Mouse (Mus musculus) E14TG2a.4 (cell line): ENCODE results near the gene Hmgn2.
"Not testable (repeated sequence)": the region's sequence is repeated elsewhere in the genome, so short reads cannot be mapped to it uniquely, and the experiment has no call there.

Experiments
- CTCF ChIP-seq: conservative IDR thresholded peaks from 2 replicates; pipeline ENCODE4 v1.5.1; 2014; ENCODE audit warnings: low read length
- NANOG ChIP-seq: IDR thresholded peaks from 2 replicates; pipeline ENCODE4 v1.6.1; 2014; ENCODE audit warnings: borderline replicate concordance, low read length, mixed read lengths

DNA sequence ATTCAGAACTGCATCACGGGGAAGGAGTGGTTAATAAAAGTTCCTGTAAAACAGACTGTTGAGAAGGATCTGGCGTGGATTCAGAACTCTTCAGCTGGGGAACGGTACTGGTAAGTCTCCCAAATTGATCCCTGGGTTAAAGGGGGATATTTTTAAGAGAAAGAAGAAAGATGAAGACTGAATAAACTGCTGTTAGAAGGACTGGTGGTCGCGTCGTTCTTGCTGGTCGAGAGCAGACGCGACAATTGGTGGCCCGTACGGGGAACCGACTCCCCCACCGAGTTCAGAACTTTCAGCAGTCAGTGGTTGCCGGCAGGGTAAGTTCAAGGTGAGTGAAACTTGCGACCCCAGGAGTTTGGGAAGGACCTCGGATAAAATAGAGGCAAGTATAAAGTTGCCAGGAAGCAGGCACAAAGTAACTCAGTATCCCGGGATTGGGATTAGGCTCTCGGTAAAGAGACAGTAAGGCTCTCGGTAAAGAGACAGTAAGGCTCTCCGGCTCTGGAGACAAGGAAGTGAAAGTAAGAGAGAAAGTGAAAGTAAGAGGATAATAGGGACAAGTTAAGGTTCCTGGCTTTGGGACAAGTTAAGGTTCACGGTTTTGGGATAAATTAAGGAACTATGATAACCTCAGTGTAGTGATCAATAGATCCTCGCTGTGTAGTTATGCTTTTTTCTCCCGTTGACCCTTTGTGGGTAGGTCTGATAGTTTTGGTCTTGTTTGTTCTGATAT is 50.2 kb downstream of the Hmgn2 start:
- TF ChIP-seq CTCF, NANOG: not testable (repeated sequence)
